Mouse (Mus musculus) midbrain, embryonic 12.5 days (tissue): ENCODE results near the gene Chn1. TPM values are rescaled to one million over a fixed set of nuclear protein-coding genes. Genes with fewer than 3 reads are reported as not detected.
"Not testable (repeated sequence)": the region's sequence is repeated elsewhere in the genome, so short reads cannot be mapped to it uniquely, and the experiment has no call there.

Experiments
- ATAC-seq: fragments of 200-750 bp; cut with Nextera tagmentation; 2 replicates; pipeline ENCODE4 v1.8.0; 2017; ENCODE audit warnings: low read depth, moderate TSS enrichment, moderate library complexity; ENCODE audit not compliant: low FRiP score
- H3K27ac ChIP-seq: fragments of 300-500 bp; sonication (generic); replicated peaks from 2 replicates; pipeline ENCODE4 v1.5.1; 2016; ENCODE audit warnings: mild to moderate bottlenecking
- H3K27me3 ChIP-seq: fragments of 300-500 bp; sonication (generic); 2 replicates; pipeline ENCODE4 v1.6.1; 2016; ENCODE audit warnings: mild to moderate bottlenecking
- H3K36me3 ChIP-seq: fragments of 300-500 bp; sonication (generic); 2 replicates; pipeline ENCODE4 v1.6.1; 2016
- H3K4me1 ChIP-seq: fragments of 300-500 bp; sonication (generic); 2 replicates; pipeline ENCODE4 v1.6.1; 2016
- H3K4me2 ChIP-seq: fragments of 300-500 bp; sonication (generic); replicated peaks from 2 replicates; pipeline ENCODE4 v1.6.1; 2016; ENCODE audit warnings: mild to moderate bottlenecking, moderate library complexity
- H3K4me3 ChIP-seq: fragments of 300-500 bp; sonication (generic); 2 replicates; pipeline ENCODE4 v1.5.1; 2016; ENCODE audit warnings: mild to moderate bottlenecking
- H3K9ac ChIP-seq: fragments of 300-500 bp; sonication (generic); replicated peaks from 2 replicates; pipeline ENCODE4 v1.6.1; 2016; ENCODE audit warnings: mild to moderate bottlenecking, moderate library complexity
- H3K9me3 ChIP-seq: fragments of 300-500 bp; sonication (generic); 2 replicates; pipeline ENCODE4 v1.6.1; 2016; ENCODE audit warnings: mild to moderate bottlenecking
- WGBS: fragments of 180-500 bp; shearing (Covaris S2); methylation state at CpG from one replicate; pipeline ENCODE4 v1.1.7; 2016; 5-methylcytosine and 5-hydroxymethylcytosine counted together
- polyA plus RNA-seq: library from polyadenylated mRNA; unstranded; fragments of >200 nt; fragmentation: Nextera tagmentation; extraction: Ambion mirVana; gene quantifications from 2 replicates; pipeline ENCODE4 v1.2.1, GENCODE M21; 2016

Chn1 gene
- 75.7 and 81.5 TPM in 2 replicates for polyA plus RNA-seq

DNA sequence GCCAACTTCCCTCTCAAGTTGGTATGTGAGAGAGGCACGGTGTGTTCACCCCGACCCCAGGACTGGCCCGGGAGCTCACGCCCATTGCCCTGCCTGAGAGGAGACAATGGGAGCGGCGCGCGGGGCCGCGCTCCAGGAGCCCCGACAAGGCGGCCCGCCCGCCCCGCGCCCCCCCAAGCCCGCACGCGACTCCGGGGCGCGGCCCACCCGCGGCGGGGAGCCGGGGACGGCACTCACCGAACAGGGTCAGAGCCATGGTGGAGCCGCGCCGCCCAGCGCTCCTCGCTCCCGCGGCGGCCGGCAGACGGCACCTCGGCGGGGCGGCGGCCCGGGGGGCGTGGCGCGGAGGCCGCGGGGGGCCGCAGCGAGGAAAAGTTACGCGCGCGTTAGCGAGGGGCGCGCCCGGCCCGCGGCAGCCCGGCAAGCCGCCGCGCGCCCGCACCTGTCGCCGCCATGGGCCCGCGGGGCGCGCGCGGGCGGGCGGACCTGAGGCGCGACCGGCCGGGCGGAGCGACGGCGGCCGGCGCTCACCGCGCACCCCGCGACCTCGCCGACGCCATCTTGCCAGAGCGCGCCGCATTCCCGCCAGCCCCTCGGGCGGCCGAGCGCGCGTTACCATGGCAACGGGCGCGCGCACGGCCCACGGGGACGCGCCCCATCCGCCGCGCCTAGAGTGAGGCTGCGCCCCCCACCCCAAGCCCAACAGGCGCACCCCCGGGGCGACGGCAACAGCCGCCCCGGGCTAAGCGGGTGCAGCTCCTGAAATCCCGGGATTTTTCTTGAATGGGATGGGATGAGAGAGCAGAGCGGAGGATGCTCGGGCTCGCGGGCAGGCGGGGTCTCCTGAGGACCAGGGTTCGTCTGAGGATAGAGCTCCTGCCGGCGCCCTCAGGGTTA is at the start of gene Chn1:
TSS of gene Chn1 (minus strand) at position 561 of the 897 bp plus-strand sequence.
- under 1% methylated on average over 56 of the region's 131 CpGs for WGBS
- peak within 1 kb of the TSS; percentile 98 for H3K9ac ChIP-seq
- H3K4me2 ChIP-seq, result peak within 1 kb of the TSS; percentile 60
- H3K27ac ChIP-seq, result peak within 1 kb of the TSS; percentile 94
- no peaks in the 10 kb centered on the region for H3K36me3 ChIP-seq
- H3K4me3 ChIP-seq, result peak within 1 kb of the TSS; percentile 95
- H3K9me3 ChIP-seq, result no peaks in the 10 kb centered on the region
- peaks cover 40% of the 10 kb centered on the region for H3K4me1 ChIP-seq
- H3K27me3 ChIP-seq, result no peaks in the 10 kb centered on the region
- ATAC-seq, result peak; percentile 95

DNA sequence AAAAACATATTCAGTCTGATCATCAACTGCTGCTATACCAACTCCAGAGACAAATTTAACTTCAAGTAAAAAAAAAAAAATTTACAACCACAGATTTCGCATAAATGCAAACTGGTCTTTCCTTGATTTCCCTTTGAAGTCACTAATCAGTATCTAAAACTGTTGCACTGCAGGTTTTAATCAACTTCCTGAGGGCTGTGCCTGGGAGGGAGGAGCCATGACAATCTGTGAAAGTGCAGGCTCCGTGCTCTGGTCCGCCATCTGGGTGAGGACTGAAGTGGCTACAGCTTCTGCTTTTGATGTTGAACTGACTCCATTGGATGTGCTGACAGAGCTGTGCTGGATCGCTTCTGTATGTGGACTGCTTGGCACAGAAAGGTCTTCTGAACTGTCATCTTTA is 43.6 kb upstream of the Chn1 start:
- Histone ChIP-seq H3K27me3 (no peaks in the 10 kb centered on the region), H3K27ac (no peak overlapping the region), H3K36me3 (peaks cover 29% of the 10 kb centered on the region), H3K4me2 (no peak overlapping the region), H3K9me3 (no peaks in the 10 kb centered on the region), H3K4me3 (no peak overlapping the region), H3K9ac (no peak overlapping the region), H3K4me1 (no peaks in the 10 kb centered on the region)
- 86% methylated on average over 4 of the region's 4 CpGs for WGBS
- no peak for ATAC-seq

DNA sequence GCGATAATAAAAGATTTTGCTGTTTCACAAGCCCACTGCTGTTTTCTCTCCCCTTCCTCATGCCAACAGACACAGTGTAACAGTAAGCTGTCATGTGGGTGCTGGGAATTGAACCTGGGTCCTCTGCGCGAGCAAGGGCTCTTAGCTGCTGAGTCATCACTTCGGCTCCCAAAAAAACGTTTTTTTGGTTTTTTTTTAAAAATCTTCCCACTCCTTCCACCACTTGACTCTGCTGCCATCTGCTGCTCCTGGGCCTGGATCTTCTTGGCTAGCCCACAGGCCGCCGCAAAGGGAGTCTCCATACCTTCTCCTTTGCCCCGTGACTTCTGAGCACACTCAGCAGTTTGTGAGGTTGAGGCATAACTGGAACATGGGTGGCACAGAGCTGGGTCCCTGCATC is 32.5 kb upstream of the Chn1 start:
- no peaks in the 10 kb centered on the region for H3K9me3 ChIP-seq
- no peaks in the 10 kb centered on the region for H3K27me3 ChIP-seq
- WGBS, result 85% methylated on average over 8 of the region's 8 CpGs
- ATAC-seq, result no peak
- H3K9ac ChIP-seq, result no peak overlapping the region
- no peak overlapping the region for H3K4me2 ChIP-seq
- H3K36me3 ChIP-seq, result no peaks in the 10 kb centered on the region
- H3K27ac ChIP-seq, result no peak overlapping the region
- H3K4me1 ChIP-seq, result no peaks in the 10 kb centered on the region
- H3K4me3 ChIP-seq, result no peak overlapping the region

DNA sequence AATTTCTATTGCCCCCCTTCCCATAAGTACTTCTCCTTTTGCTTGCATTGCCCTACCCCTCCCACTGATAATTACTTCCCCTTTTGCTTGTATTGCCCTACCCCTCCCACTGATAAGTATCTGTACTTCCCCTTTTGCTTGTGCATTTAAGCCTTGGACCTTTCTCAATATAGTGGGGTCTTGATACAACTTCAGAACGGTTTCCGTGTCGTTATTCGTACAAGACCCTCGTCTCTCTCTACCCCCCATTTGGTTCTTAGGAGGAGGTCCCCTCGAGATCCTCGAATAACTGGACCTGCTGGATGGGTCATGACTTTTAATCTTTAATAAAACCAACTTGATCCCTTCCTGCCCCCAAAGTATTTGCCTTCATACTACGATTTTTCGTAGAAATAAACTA is 25.0 kb upstream of the Chn1 start:
- H3K9ac ChIP-seq, H3K4me3 ChIP-seq, H3K36me3 ChIP-seq, H3K4me1 ChIP-seq, H3K4me2 ChIP-seq, H3K9me3 ChIP-seq, ATAC-seq, H3K27ac ChIP-seq, H3K27me3 ChIP-seq: not testable (repeated sequence)
- WGBS, result 90% methylated on average over 9 of the region's 9 CpGs

DNA sequence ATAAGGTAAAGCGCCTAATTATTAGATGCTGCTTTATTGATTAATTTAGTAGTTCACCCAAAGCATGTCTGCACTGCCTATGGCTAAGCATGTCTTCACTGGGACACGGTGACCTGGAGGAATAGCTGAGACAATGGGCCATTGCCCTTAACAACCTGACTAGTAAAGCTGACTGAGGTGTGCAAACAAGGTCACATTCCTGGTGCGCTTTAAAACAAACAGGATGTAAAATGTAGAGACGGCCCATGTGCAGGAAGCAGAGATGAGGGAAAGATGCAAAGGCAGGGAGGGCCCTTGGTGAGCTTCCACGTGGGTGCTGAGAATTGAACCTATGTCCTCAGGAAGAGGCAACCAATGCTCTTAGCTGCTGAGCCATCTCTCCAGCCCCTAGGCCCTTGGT is 23.6 kb upstream of the Chn1 start:
- Histone ChIP-seq H3K27me3 (no peaks in the 10 kb centered on the region), H3K4me3 (no peak overlapping the region), H3K4me1 (no peaks in the 10 kb centered on the region), H3K36me3 (no peaks in the 10 kb centered on the region), H3K4me2 (no peak overlapping the region), H3K9ac (no peak overlapping the region), H3K9me3 (no peaks in the 10 kb centered on the region), H3K27ac (no peak overlapping the region)
- ATAC-seq, result no peak
- 81% methylated on average over 5 of the region's 5 CpGs for WGBS

DNA sequence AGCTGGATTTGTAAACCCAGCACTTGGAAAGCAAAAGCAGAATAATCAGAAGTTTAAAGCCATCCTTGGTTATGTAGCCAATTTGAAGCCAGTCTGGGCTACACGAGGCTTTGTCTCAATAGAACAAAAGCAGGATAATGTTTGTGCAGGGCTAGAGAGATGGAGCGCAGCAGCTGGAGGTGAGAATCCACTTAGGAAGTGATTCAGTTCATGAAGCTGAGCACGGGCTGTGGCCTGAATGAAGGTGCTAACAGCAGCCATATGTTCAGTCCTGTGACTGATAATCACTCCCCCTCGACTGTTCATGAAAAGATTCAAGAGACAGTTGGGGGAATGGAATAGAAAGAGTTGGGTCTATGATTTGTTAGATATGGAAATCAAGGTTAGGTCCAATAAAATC is 23.0 kb upstream of the Chn1 start:
- 55% methylated on average over 4 of the region's 4 CpGs for WGBS
- no peak for ATAC-seq
- H3K4me2 ChIP-seq, result no peak overlapping the region

DNA sequence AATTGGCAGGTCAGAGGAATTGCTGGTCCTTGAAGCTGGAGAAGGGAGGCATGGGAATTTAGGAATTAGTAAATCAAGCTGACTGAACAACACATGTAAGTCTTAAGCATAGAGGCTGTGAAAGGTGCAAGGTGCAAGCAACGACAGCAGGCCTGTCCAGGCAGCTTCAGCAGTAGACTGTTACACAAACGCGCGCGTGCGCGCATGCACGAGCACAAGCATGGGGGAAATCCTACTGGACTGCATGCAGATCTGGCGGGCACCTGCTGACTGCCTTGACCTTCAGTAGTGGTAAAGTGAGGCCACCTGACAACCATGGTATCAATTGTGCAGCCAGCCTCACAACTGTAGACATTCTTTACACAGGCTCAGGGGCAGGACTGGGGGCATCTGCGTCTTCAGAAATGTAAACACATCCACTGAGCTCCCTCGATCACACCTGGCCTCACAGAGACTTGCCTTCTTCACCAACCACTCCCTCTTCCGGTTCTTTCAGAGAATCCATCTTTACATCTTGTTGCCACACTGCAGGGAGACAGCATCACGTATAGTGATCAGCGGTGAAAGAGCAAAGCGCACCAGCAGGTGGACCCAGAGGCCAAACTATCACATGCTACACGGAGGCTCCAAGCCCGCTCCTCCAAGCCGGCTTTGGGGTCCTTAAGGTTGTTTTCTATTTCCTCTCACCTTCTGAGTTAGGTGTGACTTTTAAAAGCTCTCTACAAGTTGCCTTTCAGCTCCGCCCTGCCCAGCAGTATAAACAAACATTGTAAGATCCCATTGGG is 16.9 kb upstream of the Chn1 start:
- Histone ChIP-seq H3K4me1 (no peaks in the 10 kb centered on the region), H3K4me3 (no peak overlapping the region), H3K4me2 (no peak overlapping the region), H3K9ac (no peak overlapping the region), H3K9me3 (no peaks in the 10 kb centered on the region), H3K36me3 (no peaks in the 10 kb centered on the region), H3K27ac (no peak overlapping the region), H3K27me3 (0 out of 2 replicates have a peak, but pooled peaks cover 4% of the 10 kb centered on the region)
- WGBS, result 58% methylated on average over 19 of the region's 19 CpGs
- ATAC-seq, result no peak

More for the DNA sequence above, 23.0 kb upstream of the Chn1 start:
- H3K9ac ChIP-seq, result no peak overlapping the region
- H3K36me3 ChIP-seq, result no peaks in the 10 kb centered on the region
- no peak overlapping the region for H3K27ac ChIP-seq
- no peak overlapping the region for H3K4me3 ChIP-seq
- no peaks in the 10 kb centered on the region for H3K9me3 ChIP-seq
- no peaks in the 10 kb centered on the region for H3K27me3 ChIP-seq
- no peaks in the 10 kb centered on the region for H3K4me1 ChIP-seq

DNA sequence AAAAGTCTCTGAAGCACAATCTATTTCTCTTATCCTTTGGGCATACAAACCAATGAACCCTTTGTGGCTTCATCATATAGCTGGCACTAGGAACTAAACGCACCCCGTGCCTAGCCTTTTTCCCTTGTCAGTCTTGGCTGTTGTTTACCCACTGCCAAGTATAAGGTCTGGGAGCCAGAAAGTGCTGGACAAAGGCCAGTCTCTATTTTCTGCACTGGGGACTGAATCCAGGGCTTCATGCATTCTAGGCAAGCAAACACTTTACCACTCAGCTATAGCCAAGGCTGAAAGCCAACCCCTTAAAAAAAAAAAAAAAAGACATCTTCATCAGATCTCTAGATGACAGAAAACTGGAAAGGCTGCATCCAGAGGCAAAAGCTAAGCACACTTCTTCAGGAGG is 15.2 kb upstream of the Chn1 start:
- Histone ChIP-seq H3K4me3 (no peak overlapping the region), H3K9me3 (no peaks in the 10 kb centered on the region), H3K9ac (no peak overlapping the region), H3K4me2 (no peak overlapping the region), H3K27me3 (0 out of 2 replicates have a peak, but pooled peaks cover 4% of the 10 kb centered on the region), H3K4me1 (no peaks in the 10 kb centered on the region), H3K27ac (no peak overlapping the region), H3K36me3 (no peaks in the 10 kb centered on the region)
- WGBS, result 86% methylated on average over 2 of the region's 2 CpGs
- no peak for ATAC-seq

DNA sequence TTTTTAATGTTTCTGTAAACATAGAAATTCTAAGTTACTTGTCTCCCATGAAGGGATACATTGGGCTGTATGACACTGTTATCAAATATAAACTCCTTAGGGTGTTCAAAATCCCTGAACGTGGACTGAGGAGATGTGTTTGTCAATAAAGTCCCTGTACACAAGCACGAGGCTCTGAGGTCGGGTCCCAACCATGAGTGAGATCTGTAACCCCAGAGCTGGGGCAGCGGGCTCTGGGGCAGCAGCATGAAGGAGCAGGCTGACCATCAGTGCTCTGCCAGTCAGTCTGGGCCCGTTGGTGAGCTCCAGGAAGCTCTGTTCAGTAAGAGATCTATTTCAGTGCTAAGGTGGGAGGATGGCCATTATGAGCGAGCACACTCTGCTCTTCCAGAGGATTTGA is 13.2 kb upstream of the Chn1 start:
- Histone ChIP-seq H3K27me3 (0 out of 2 replicates have a peak, but pooled peaks cover 4% of the 10 kb centered on the region), H3K9me3 (peaks cover 4% of the 10 kb centered on the region; the same call in 1 of the 2 replicates), H3K27ac (no peak overlapping the region), H3K9ac (no peak overlapping the region), H3K36me3 (no peaks in the 10 kb centered on the region), H3K4me3 (no peak overlapping the region), H3K4me1 (no peaks in the 10 kb centered on the region), H3K4me2 (no peak overlapping the region)
- no peak for ATAC-seq
- 82% methylated on average over 6 of the region's 6 CpGs for WGBS

DNA sequence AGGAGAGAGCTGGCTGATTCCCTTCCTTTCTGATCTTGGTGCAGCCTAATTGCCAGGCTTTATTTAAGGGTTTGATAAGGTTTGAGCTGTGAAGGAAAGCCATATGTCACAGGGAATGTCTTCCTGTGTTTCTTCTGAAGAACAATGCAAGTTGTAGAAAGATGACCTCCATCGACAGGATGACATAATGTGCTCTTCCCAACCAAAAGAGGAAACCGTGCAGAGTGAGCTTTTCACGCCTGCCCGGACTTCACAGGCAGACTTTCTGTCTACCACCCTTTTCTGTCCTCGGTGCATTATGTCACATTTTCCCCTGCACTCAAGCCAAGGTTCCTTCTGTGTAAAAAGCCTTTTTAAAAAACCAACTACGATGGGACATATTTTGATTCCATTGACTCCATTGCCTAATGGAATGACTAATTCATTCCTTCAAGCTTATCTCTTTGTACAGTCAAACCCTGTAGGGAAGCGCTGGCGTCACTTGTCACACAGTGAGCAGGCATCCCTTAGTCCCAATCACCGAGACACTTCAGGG is 7.3 kb upstream of the Chn1 start:
- 66% methylated on average over 9 of the region's 9 CpGs for WGBS
- no peak overlapping the region for H3K27ac ChIP-seq
- no peak overlapping the region for H3K9ac ChIP-seq

DNA sequence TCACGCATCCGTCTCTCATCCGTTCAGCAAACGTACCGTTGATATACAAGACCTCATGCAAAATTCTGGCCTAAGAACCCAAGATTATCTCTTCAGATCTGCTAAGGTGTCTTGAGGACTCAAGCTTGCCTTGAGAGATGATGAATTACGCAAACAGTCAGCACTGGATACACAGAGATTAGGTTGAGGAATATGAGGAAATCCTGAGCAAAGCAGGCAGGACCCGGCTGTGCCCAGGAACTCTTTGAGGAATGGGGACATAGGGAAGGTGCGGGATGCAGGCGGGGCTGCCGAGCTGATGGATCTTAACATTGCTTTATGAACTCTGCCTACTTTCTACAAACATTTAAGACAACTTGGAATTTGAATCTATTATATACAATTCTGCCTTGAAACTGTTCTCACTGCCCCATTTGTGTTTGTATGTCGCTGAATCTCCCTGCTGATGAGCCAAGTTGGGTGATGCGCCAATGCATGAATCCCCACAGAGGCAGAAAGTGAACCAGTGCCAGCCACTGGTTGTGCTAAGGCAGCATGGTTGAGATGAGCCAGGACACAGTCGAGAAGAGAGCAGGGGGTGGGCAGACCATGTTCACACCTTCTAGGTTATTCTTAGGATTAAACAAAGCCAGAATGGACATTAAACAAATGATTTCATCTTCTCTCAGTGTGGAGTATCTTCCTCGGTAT is 5.3 kb upstream of the Chn1 start:
- no peak overlapping the region for H3K9ac ChIP-seq
- no peaks in the 10 kb centered on the region for H3K27me3 ChIP-seq
- WGBS, result 77% methylated on average over 14 of the region's 14 CpGs
- peaks cover 4% of the 10 kb centered on the region; the same call in 1 of the 2 replicates for H3K9me3 ChIP-seq
- H3K4me2 ChIP-seq, result no peak overlapping the region
- H3K27ac ChIP-seq, result peak overlapping the region; percentile 25; the same call in 1 of the 2 replicates
- no peaks in the 10 kb centered on the region for H3K36me3 ChIP-seq
- no peak overlapping the region for H3K4me3 ChIP-seq
- no peak for ATAC-seq
- peaks cover 25% of the 10 kb centered on the region; the same call in 1 of the 2 replicates for H3K4me1 ChIP-seq

More for the DNA sequence above, 7.3 kb upstream of the Chn1 start:
- Histone ChIP-seq H3K9me3 (peaks cover 4% of the 10 kb centered on the region; the same call in 1 of the 2 replicates), H3K27me3 (no peaks in the 10 kb centered on the region), H3K4me2 (no peak overlapping the region), H3K4me1 (peaks cover 18% of the 10 kb centered on the region; the same call in 1 of the 2 replicates), H3K4me3 (no peak overlapping the region), H3K36me3 (no peaks in the 10 kb centered on the region)
- no peak for ATAC-seq
